Mouse (Mus musculus) hindbrain, postnatal 0 days (tissue): ENCODE measurements around the gene E2f8. TPM values are rescaled to one million over a fixed set of nuclear protein-coding genes. Genes with fewer than 3 reads are reported as not detected.

ENCODE experiments used
- ATAC-seq: fragments of 200-750 bp; cut with Nextera tagmentation; 2 replicates; pipeline ENCODE4 v1.8.0; 2017; ENCODE audit warnings: mild to moderate bottlenecking, moderate TSS enrichment, moderate library complexity
- DNase-seq: peaks from one replicate; pipeline ENCODE4 v3.0.0-alpha.2; 2015; ENCODE audit warnings: low spot score
- H3K27ac ChIP-seq: fragments of 300-500 bp; sonication (generic); 2 replicates; pipeline ENCODE4 v1.5.1; 2014; ENCODE audit warnings: mild to moderate bottlenecking
- H3K27me3 ChIP-seq: fragments of 300-500 bp; sonication (generic); 2 replicates; pipeline ENCODE4 v1.6.1; 2014; ENCODE audit warnings: low read length, mixed read lengths; ENCODE audit not compliant: insufficient read depth
- H3K36me3 ChIP-seq: fragments of 300-500 bp; sonication (generic); 2 replicates; pipeline ENCODE4 v1.6.1; 2014; ENCODE audit warnings: low read length, mixed read lengths; ENCODE audit not compliant: insufficient read depth
- H3K4me1 ChIP-seq: fragments of 300-500 bp; sonication (generic); 2 replicates; pipeline ENCODE4 v1.6.1; 2014; ENCODE audit warnings: antibody characterized with exemption, low read length, mixed read lengths; ENCODE audit not compliant: insufficient read depth
- H3K4me2 ChIP-seq: fragments of 300-500 bp; sonication (generic); 2 replicates; pipeline ENCODE4 v1.6.1; 2014; ENCODE audit warnings: low read depth, mild to moderate bottlenecking, low read length, moderate library complexity, mixed read lengths
- H3K4me3 ChIP-seq: fragments of 300-500 bp; sonication (generic); 2 replicates; pipeline ENCODE4 v1.5.1; 2014; ENCODE audit warnings: low read length
- H3K9ac ChIP-seq: fragments of 300-500 bp; sonication (generic); replicated peaks from 2 replicates; pipeline ENCODE4 v1.6.1; 2014; ENCODE audit warnings: mild to moderate bottlenecking, low read length, moderate library complexity, mixed read lengths
- H3K9me3 ChIP-seq: fragments of 300-500 bp; sonication (generic); 2 replicates; pipeline ENCODE4 v1.6.1; 2016; ENCODE audit warnings: low read length, mixed read lengths
- CTCF ChIP-seq: IDR thresholded peaks from 2 replicates; pipeline ENCODE4 v1.5.1; 2016; ENCODE audit warnings: antibody characterized with exemption, control low read depth, low read depth
- WGBS: fragments of 180-500 bp; shearing (Covaris S2); extraction: QIAGEN DNeasy Blood & Tissue Kit; methylation state at CpG from one replicate; pipeline ENCODE4 v1.1.7; 2014; 5-methylcytosine and 5-hydroxymethylcytosine counted together
- polyA plus RNA-seq: library from polyadenylated mRNA; unstranded; fragments of >200 nt; fragmentation: Nextera tagmentation; extraction: Ambion mirVana; gene quantifications from 2 replicates; pipeline ENCODE4 v1.2.1, GENCODE M21; 2015
- total RNA-seq: library from RNA; depleted of rRNA; stranded (reverse); fragments of >200 nt; gene quantifications from 2 replicates; pipeline ENCODE4 v1.2.3, GENCODE M21; 2014; rRNA removed

Gene E2f8
- total and polyA plus RNA-seq, 2 experiments from 2014 or later, result 2.0 to 2.6 TPM

- Histone ChIP-seq H3K27me3 (no peaks in the 10 kb centered on the region), H3K9me3 (no peaks in the 10 kb centered on the region), H3K27ac (no peak overlapping the region), H3K4me3 (no peak overlapping the region), H3K4me1 (no peaks in the 10 kb centered on the region), H3K9ac (no peak overlapping the region), H3K4me2 (no peak overlapping the region), H3K36me3 (peaks cover 45% of the 10 kb centered on the region)
- TF ChIP-seq CTCF, result no peak
- 93% methylated on average over 6 of the region's 6 CpGs for WGBS
- ATAC-seq, result no peak
- DNase-seq, result no peak
These were observed 56.2 kb downstream of the E2f8 start for GRCm38 (mm10) chr7:48825170-48825569.

GRCm38 (mm10) chr7:48824671-48825070 lies 56.7 kb downstream of the E2f8 start:
- TF ChIP-seq CTCF, result no peak
- H3K4me3 ChIP-seq, result no peak overlapping the region

GRCm38 (mm10) chr7:48823621-48824020 lies 57.8 kb downstream of the E2f8 start:
- Histone ChIP-seq H3K9ac (no peak overlapping the region), H3K36me3 (peaks cover 59% of the 10 kb centered on the region), H3K4me3 (no peak overlapping the region), H3K9me3 (no peaks in the 10 kb centered on the region), H3K4me2 (no peak overlapping the region), H3K4me1 (no peaks in the 10 kb centered on the region), H3K27me3 (no peaks in the 10 kb centered on the region), H3K27ac (no peak overlapping the region)
- ATAC-seq, result no peak
- over 99% methylated on average over 3 of the region's 3 CpGs for WGBS
- TF ChIP-seq CTCF, result no peak
- no peak for DNase-seq

More at GRCm38 (mm10) chr7:48824671-48825070, 56.7 kb downstream of the E2f8 start:
- WGBS, result 96% methylated on average over 1 of the region's 1 CpGs
- no peak for ATAC-seq
- Histone ChIP-seq H3K4me1 (no peaks in the 10 kb centered on the region), H3K9ac (no peak overlapping the region), H3K27me3 (no peaks in the 10 kb centered on the region), H3K27ac (no peak overlapping the region), H3K4me2 (no peak overlapping the region), H3K9me3 (no peaks in the 10 kb centered on the region), H3K36me3 (peaks cover 49% of the 10 kb centered on the region)
- no peak for DNase-seq

- Histone ChIP-seq H3K36me3 (peaks cover 59% of the 10 kb centered on the region), H3K4me3 (no peak overlapping the region), H3K4me1 (no peaks in the 10 kb centered on the region), H3K9ac (no peak overlapping the region), H3K27ac (no peak overlapping the region), H3K27me3 (no peaks in the 10 kb centered on the region), H3K9me3 (no peaks in the 10 kb centered on the region), H3K4me2 (no peak overlapping the region)
- no peak for TF ChIP-seq CTCF
- 89% methylated on average over 5 of the region's 5 CpGs for WGBS
- DNase-seq, result no peak
- ATAC-seq, result no peak
These were observed 59.7 kb downstream of the E2f8 start for GRCm38 (mm10) chr7:48821654-48822053.

Other genes with a start within 250 kb of the E2f8 start
- gene Mrgprb3, start 237.8 kb downstream of the E2f8 start, total RNA-seq, result not detected in 2 replicates
- not detected in 2 replicates for gene Mrgprb3, start 237.8 kb downstream of the E2f8 start, polyA plus RNA-seq
- gene Zdhhc13, start 92.6 kb downstream of the E2f8 start, total RNA-seq, result 43.3 and 55.5 TPM in 2 replicates
- gene Zdhhc13, start 92.6 kb downstream of the E2f8 start, polyA plus RNA-seq, result 22.6 and 25.5 TPM in 2 replicates
- gene Csrp3, start 33.6 kb downstream of the E2f8 start, total RNA-seq, result not detected in 2 replicates
- gene Csrp3, start 33.6 kb downstream of the E2f8 start, polyA plus RNA-seq, result not detected in 2 replicates
- 61.9 and 64.7 TPM in 2 replicates for gene Nav2, start 27.1 kb upstream of the E2f8 start, total RNA-seq
- gene Nav2, start 27.1 kb upstream of the E2f8 start, polyA plus RNA-seq, result 20.1 and 22.1 TPM in 2 replicates